Mouse (Mus musculus): ENCODE data around the gene Agbl5.
"Not testable (repeated sequence)": the region's sequence is repeated elsewhere in the genome, so short reads cannot be mapped to it uniquely, and the experiment has no call there.

The Agbl5 gene

GRCm38 (mm10) chr5:30888337-30889087 is at the start of gene Agbl5:
Gene Agbl5 (plus strand): TSS chr5:30888694.
- peak; percentile 95 for DNase-seq (ENCODE audit: low spot score in 2 of 2)

- no peak for DNase-seq (ENCODE audit: low spot score in 2 of 2)
Measured at GRCm38 (mm10) chr5:30839731-30840130, 48.8 kb upstream of the Agbl5 start.

- DNase-seq (ENCODE audit: low spot score in 2 of 2), result no peak
Measured at GRCm38 (mm10) chr5:30841896-30842295, 46.6 kb upstream of the Agbl5 start.

GRCm38 (mm10) chr5:30849891-30850555 is 38.5 kb upstream of the Agbl5 start:
- DNase-seq (ENCODE audit: low spot score in 2 of 2), result no peak

GRCm38 (mm10) chr5:30850556-30850925 is 38.0 kb upstream of the Agbl5 start:
- DNase-seq (ENCODE audit: low spot score in 2 of 2), result no peak

- no peak for DNase-seq (ENCODE audit: low spot score in 2 of 2)
Measured at GRCm38 (mm10) chr5:30853522-30853921, 35.0 kb upstream of the Agbl5 start.

- no peak for DNase-seq (ENCODE audit: low spot score in 2 of 2)
Measured at GRCm38 (mm10) chr5:30855674-30856073, 32.8 kb upstream of the Agbl5 start.

- no peak for DNase-seq (ENCODE audit: low spot score in 2 of 2)
Measured at GRCm38 (mm10) chr5:30856124-30856523, 32.4 kb upstream of the Agbl5 start.

GRCm38 (mm10) chr5:30863852-30864251 is 24.6 kb upstream of the Agbl5 start:
- no peak for DNase-seq (ENCODE audit: low spot score in 2 of 2)

GRCm38 (mm10) chr5:30864322-30864721 is 24.2 kb upstream of the Agbl5 start:
- no peak for DNase-seq (ENCODE audit: low spot score in 2 of 2)

- no peak for DNase-seq (ENCODE audit: low spot score in 2 of 2)
Measured at GRCm38 (mm10) chr5:30866871-30867270, 21.6 kb upstream of the Agbl5 start.

- no peak for DNase-seq (ENCODE audit: low spot score in 2 of 2)
Measured at GRCm38 (mm10) chr5:30867712-30868111, 20.8 kb upstream of the Agbl5 start, which contains the start of gene Tmem214. Gene Tmem214 (plus strand): TSS chr5:30868012.

- no peak for DNase-seq (ENCODE audit: low spot score in 2 of 2)
Measured at GRCm38 (mm10) chr5:30868981-30869380, 19.5 kb upstream of the Agbl5 start.

GRCm38 (mm10) chr5:30869405-30870130 is 18.9 kb upstream of the Agbl5 start:
- peak; percentile 79 to 87 for DNase-seq (ENCODE audit: low spot score in 2 of 2)

GRCm38 (mm10) chr5:30870131-30870406 is 18.4 kb upstream of the Agbl5 start:
- DNase-seq (ENCODE audit: low spot score in 2 of 2), result no peak

- no peak for DNase-seq (ENCODE audit: low spot score in 2 of 2)
Measured at GRCm38 (mm10) chr5:30872574-30872973, 15.9 kb upstream of the Agbl5 start.

GRCm38 (mm10) chr5:30874365-30874764 is 14.1 kb upstream of the Agbl5 start:
- DNase-seq (ENCODE audit: low spot score in 2 of 2), result no peak

GRCm38 (mm10) chr5:30878616-30879015 is 9.9 kb upstream of the Agbl5 start:
- DNase-seq (ENCODE audit: low spot score in 2 of 2), result no peak

- DNase-seq (ENCODE audit: low spot score in 2 of 2), result no peak
Measured at GRCm38 (mm10) chr5:30879347-30879943, 9.0 kb upstream of the Agbl5 start.

GRCm38 (mm10) chr5:30881839-30882238 is 6.7 kb upstream of the Agbl5 start:
- not testable (repeated sequence) for DNase-seq (ENCODE audit: low spot score in 2 of 2)

GRCm38 (mm10) chr5:30886209-30886608 is 2.3 kb upstream of the Agbl5 start:
- no peak for DNase-seq (ENCODE audit: low spot score in 2 of 2)

- no peak for DNase-seq (ENCODE audit: low spot score in 2 of 2)
Measured at GRCm38 (mm10) chr5:30886731-30887130, 1.8 kb upstream of the Agbl5 start.
